34 mouse cellular contexts compared by ENCODE assay signal in the genomic region with DNA sequence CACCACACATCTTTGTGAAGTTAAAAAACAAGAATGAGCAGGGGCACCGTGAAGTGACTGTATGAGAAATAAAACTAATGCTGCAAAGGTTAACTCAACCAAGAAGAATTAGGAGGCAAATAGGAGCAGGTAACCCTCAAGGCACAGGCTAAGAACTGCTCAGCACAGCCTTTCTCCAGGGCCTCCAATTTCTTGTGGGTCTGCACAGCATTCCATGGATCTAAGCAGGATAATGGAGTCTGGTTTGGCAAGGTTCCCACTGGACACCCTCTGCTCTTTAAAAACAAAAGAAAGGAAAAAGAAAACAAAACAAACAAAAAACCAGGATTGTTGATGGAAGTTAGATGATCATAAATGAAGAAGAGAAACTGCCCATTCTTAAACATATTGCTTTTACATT. TPM values are rescaled to one million over a fixed set of nuclear protein-coding genes. Genes with fewer than 3 reads are reported as not detected.
DNase-seq lines count a peak whose midpoint lies in the region; ATAC-seq lines count a peak whose summit lies in the region.
"Had no signal": no experiment of that assay in that cellular context is flagged by ENCODE, and none has a peak within 500 bp of the region (broad histone marks: within the 10 kb centered on the region; RNA-seq: fewer than 3 reads in every experiment).

No protein-coding gene starts in this region.

- peak overlapping the region; percentile 30; the same call in 1 of the 2 replicates for H3K9ac ChIP-seq in heart, embryonic 13.5 days
- no peak overlapping the region for H3K9ac ChIP-seq in hindbrain, embryonic 16.5 days (ENCODE audit: low read depth, low read length)
- H3K9ac ChIP-seq in hindbrain, embryonic 13.5 days = no peak overlapping the region
- no peak overlapping the region for H3K9ac ChIP-seq in midbrain, embryonic 14.5 days (replicated peaks; ENCODE audit: low read length)
- no peak overlapping the region for H3K9ac ChIP-seq in midbrain, embryonic 15.5 days
- H3K9ac ChIP-seq in embryonic facial prominence, embryonic 15.5 days = no peak overlapping the region
- H3K9ac ChIP-seq: forebrain, embryonic 12.5 days; forebrain, postnatal 0 days; hindbrain, embryonic 15.5 days; liver, embryonic 12.5 days; liver, postnatal 0 days; neural tube, embryonic 12.5 days had no signal

- no peak for DNase-seq in heart, adult 8-10 months (ENCODE audit: low spot score)
- peak; percentile 5 for DNase-seq in midbrain, embryonic 14.5 days
- no peak for DNase-seq in embryo, embryonic 11 days
- DNase-seq: adrenal gland, adult 2 months; adrenal gland, postnatal 36 days; B cell, adult 2 months; cerebellum, adult 2 months; cerebellum, postnatal 25 days; forebrain, postnatal 0 days; heart, postnatal 10 days; kidney, adult 18-20 months; layer of hippocampus, postnatal 36 days; liver, postnatal 0 days; right cerebral cortex, adult 18-20 months; spleen, adult 18-20 months; thymus, postnatal 14 days had no signal

- no peaks in the 10 kb centered on the region for H3K36me3 ChIP-seq in heart, embryonic 13.5 days
- H3K36me3 ChIP-seq in hindbrain, embryonic 16.5 days (ENCODE audit: control insufficient read depth, insufficient read depth, low read length) = no peaks in the 10 kb centered on the region
- no peaks in the 10 kb centered on the region for H3K36me3 ChIP-seq in hindbrain, embryonic 13.5 days
- no peaks in the 10 kb centered on the region for H3K36me3 ChIP-seq in midbrain, embryonic 14.5 days (ENCODE audit: control insufficient read depth, insufficient read depth, low read length)
- H3K36me3 ChIP-seq in midbrain, embryonic 15.5 days (replicated peaks) = no peaks in the 10 kb centered on the region
- H3K36me3 ChIP-seq in embryonic facial prominence, embryonic 15.5 days = no peaks in the 10 kb centered on the region
- H3K36me3 ChIP-seq: forebrain, embryonic 12.5 days; hindbrain, embryonic 15.5 days; liver, embryonic 12.5 days; midbrain, embryonic 10.5 days; neural tube, embryonic 12.5 days had no signal

- H3K9me3 ChIP-seq in heart, embryonic 13.5 days = no peaks in the 10 kb centered on the region
- no peaks in the 10 kb centered on the region for H3K9me3 ChIP-seq in hindbrain, embryonic 16.5 days (ENCODE audit: control insufficient read depth, low read length)
- H3K9me3 ChIP-seq in hindbrain, embryonic 13.5 days = no peaks in the 10 kb centered on the region
- H3K9me3 ChIP-seq in midbrain, embryonic 14.5 days (ENCODE audit: control insufficient read depth, low read length) = no peaks in the 10 kb centered on the region
- H3K9me3 ChIP-seq in midbrain, embryonic 15.5 days = no peaks in the 10 kb centered on the region
- H3K9me3 ChIP-seq in embryonic facial prominence, embryonic 15.5 days (replicated peaks) = no peaks in the 10 kb centered on the region
- H3K9me3 ChIP-seq: forebrain, embryonic 12.5 days; hindbrain, embryonic 15.5 days; liver, embryonic 12.5 days; midbrain, embryonic 10.5 days; neural tube, embryonic 12.5 days had no signal

- 42% methylated on average over 1 of the region's 1 CpGs for WGBS in heart, embryonic 13.5 days
- WGBS in hindbrain, embryonic 16.5 days = 69% methylated on average over 1 of the region's 1 CpGs
- 88% methylated on average over 1 of the region's 1 CpGs for WGBS in hindbrain, embryonic 13.5 days
- 76% methylated on average over 1 of the region's 1 CpGs for WGBS in midbrain, embryonic 14.5 days
- WGBS in midbrain, embryonic 15.5 days = 56% methylated on average over 1 of the region's 1 CpGs
- 19% methylated on average over 1 of the region's 1 CpGs for WGBS in embryonic facial prominence, embryonic 15.5 days

- H3K4me1 ChIP-seq in heart, embryonic 13.5 days = peaks cover 19% of the 10 kb centered on the region
- no peaks in the 10 kb centered on the region for H3K4me1 ChIP-seq in hindbrain, embryonic 16.5 days (ENCODE audit: control insufficient read depth, insufficient read depth, low read depth, low read length)
- peaks cover 11% of the 10 kb centered on the region for H3K4me1 ChIP-seq in hindbrain, embryonic 13.5 days (replicated peaks)
- H3K4me1 ChIP-seq in midbrain, embryonic 14.5 days (ENCODE audit: control insufficient read depth, insufficient read depth, low read length) = peaks cover 9% of the 10 kb centered on the region; the same call in 1 of the 2 replicates
- no peaks in the 10 kb centered on the region for H3K4me1 ChIP-seq in midbrain, embryonic 15.5 days
- peaks cover 12% of the 10 kb centered on the region; the same call in 1 of the 2 replicates for H3K4me1 ChIP-seq in embryonic facial prominence, embryonic 15.5 days
- H3K4me1 ChIP-seq: liver, embryonic 12.5 days; neural tube, embryonic 12.5 days had no signal

- ATAC-seq in heart, embryonic 13.5 days (ENCODE audit: extremely low read depth, insufficient number of reproducible peaks, low FRiP score, low TSS enrichment) = no peak
- peak; percentile 37; the same call in 1 of the 2 replicates for ATAC-seq in hindbrain, embryonic 16.5 days
- ATAC-seq in hindbrain, embryonic 13.5 days (ENCODE audit: low FRiP score) = no peak
- ATAC-seq in midbrain, embryonic 14.5 days (ENCODE audit: low FRiP score, low TSS enrichment) = no peak
- ATAC-seq in midbrain, embryonic 15.5 days (replicated peaks) = no peak
- ATAC-seq in embryonic facial prominence, embryonic 15.5 days (ENCODE audit: insufficient number of reproducible peaks, low FRiP score, low TSS enrichment, low read depth) = no peak
- ATAC-seq: activated CD4-positive, CD25-positive, alpha-beta regulatory T cell, adult 4 months; liver, embryonic 12.5 days; liver, postnatal 0 days had no signal

- no peaks in the 10 kb centered on the region for H3K27me3 ChIP-seq in heart, embryonic 13.5 days (replicated peaks)
- H3K27me3 ChIP-seq in hindbrain, embryonic 16.5 days (replicated peaks; ENCODE audit: control insufficient read depth, insufficient read depth, low read length) = no peaks in the 10 kb centered on the region
- no peaks in the 10 kb centered on the region for H3K27me3 ChIP-seq in hindbrain, embryonic 13.5 days
- no peaks in the 10 kb centered on the region for H3K27me3 ChIP-seq in midbrain, embryonic 14.5 days (ENCODE audit: control insufficient read depth, insufficient read depth, low read length)
- H3K27me3 ChIP-seq in midbrain, embryonic 15.5 days (replicated peaks) = no peaks in the 10 kb centered on the region
- no peaks in the 10 kb centered on the region for H3K27me3 ChIP-seq in embryonic facial prominence, embryonic 15.5 days
- H3K27me3 ChIP-seq: forebrain, embryonic 12.5 days; hindbrain, embryonic 15.5 days; liver, embryonic 12.5 days; neural tube, embryonic 12.5 days had no signal

- H3K4me3 ChIP-seq in heart, embryonic 13.5 days = no peak overlapping the region
- H3K4me3 ChIP-seq in hindbrain, embryonic 16.5 days (ENCODE audit: low read length) = no peak overlapping the region
- H3K4me3 ChIP-seq in hindbrain, embryonic 13.5 days = no peak overlapping the region
- H3K4me3 ChIP-seq in midbrain, embryonic 14.5 days (replicated peaks; ENCODE audit: low read depth, low read length) = no peak overlapping the region
- no peak overlapping the region for H3K4me3 ChIP-seq in midbrain, embryonic 15.5 days
- no peak overlapping the region for H3K4me3 ChIP-seq in embryonic facial prominence, embryonic 15.5 days (replicated peaks)
- H3K4me3 ChIP-seq: forebrain, embryonic 12.5 days; hindbrain, embryonic 15.5 days; liver, embryonic 12.5 days; midbrain, embryonic 10.5 days; myocyte; neural tube, embryonic 12.5 days had no signal

- H3K27ac ChIP-seq in heart, embryonic 13.5 days (replicated peaks) = no peak overlapping the region
- H3K27ac ChIP-seq in hindbrain, embryonic 16.5 days (ENCODE audit: low read depth, low read length) = no peak overlapping the region
- H3K27ac ChIP-seq in hindbrain, embryonic 13.5 days = no peak overlapping the region
- no peak overlapping the region for H3K27ac ChIP-seq in midbrain, embryonic 14.5 days (replicated peaks; ENCODE audit: low read depth, low read length)
- no peak overlapping the region for H3K27ac ChIP-seq in midbrain, embryonic 15.5 days
- 0 out of 2 replicates have a peak overlapping the region, but pooled peaks have one; percentile 5 for H3K27ac ChIP-seq in embryonic facial prominence, embryonic 15.5 days (replicated peaks)
- H3K27ac ChIP-seq: forebrain, embryonic 12.5 days; hindbrain, embryonic 15.5 days; kidney, postnatal 0 days; liver, embryonic 12.5 days; neural tube, embryonic 12.5 days had no signal

- H3K4me2 ChIP-seq in heart, embryonic 13.5 days = peak overlapping the region; percentile 20
- no peak overlapping the region for H3K4me2 ChIP-seq in hindbrain, embryonic 16.5 days (ENCODE audit: low read length)
- no peak overlapping the region for H3K4me2 ChIP-seq in hindbrain, embryonic 13.5 days
- H3K4me2 ChIP-seq in midbrain, embryonic 14.5 days (ENCODE audit: low read length) = no peak overlapping the region
- H3K4me2 ChIP-seq in midbrain, embryonic 15.5 days = no peak overlapping the region
- H3K4me2 ChIP-seq in embryonic facial prominence, embryonic 15.5 days (replicated peaks) = no peak overlapping the region
- H3K4me2 ChIP-seq: forebrain, embryonic 12.5 days; hindbrain, embryonic 15.5 days; liver, embryonic 12.5 days; neural tube, embryonic 12.5 days had no signal

RNA-seq across cellular contexts. Expression of a gene that starts 11.4 kb away (rescaled TPM):
- 33.4 and 34.4 TPM in 2 replicates for polyA plus RNA-seq in heart, embryonic 13.5 days (2015; fragmentation: Nextera tagmentation; extraction: Ambion mirVana)
- total RNA-seq in heart, adult 8-10 months (2022) = not detected
- polyA plus RNA-seq in hindbrain, embryonic 16.5 days (2015; fragmentation: Nextera tagmentation; extraction: Ambion mirVana) = 27.2 and 33.1 TPM in 2 replicates
- 23.5 and 25.6 TPM in 2 replicates for polyA plus RNA-seq in hindbrain, embryonic 13.5 days (2015; fragmentation: Nextera tagmentation; extraction: Ambion mirVana)
- 21.5 and 27.9 TPM in 2 replicates for polyA plus RNA-seq in midbrain, embryonic 14.5 days (2014; fragmentation: Nextera tagmentation; extraction: Ambion mirVana)
- polyA plus RNA-seq in midbrain, embryonic 15.5 days (2015; fragmentation: Nextera tagmentation; extraction: Ambion mirVana) = 22.1 and 26.4 TPM in 2 replicates
- polyA plus RNA-seq in embryonic facial prominence, embryonic 15.5 days (2015; fragmentation: Nextera tagmentation; extraction: Ambion mirVana) = 34.4 and 38.8 TPM in 2 replicates
- total RNA-seq: adrenal gland, adult 2 months; adrenal gland, postnatal 36 days; forebrain, postnatal 0 days; gastrocnemius, adult 8-10 months; gastrocnemius, postnatal 4 days; heart, postnatal 10 days; layer of hippocampus, postnatal 36 days; left cerebral cortex, postnatal 4 days; midbrain, postnatal 0 days had no signal
- polyA plus RNA-seq: adrenal gland, adult 2 months; cerebellum, adult 2 months; large intestine, adult 2 months had no signal
